9 mouse cellular contexts compared by ENCODE assay signal in genomic region chr10:75897373-75897772, GRCm38 (mm10). TPM values are rescaled to one million over a fixed set of nuclear protein-coding genes. Genes with fewer than 3 reads are reported as not detected.
DNase-seq lines count a peak whose midpoint lies in the region; ATAC-seq and TF ChIP-seq lines count a peak whose summit lies in the region.
"Had no signal": no experiment of that assay in that cellular context is flagged by ENCODE, and none has a peak within 500 bp of the region (broad histone marks: within the 10 kb centered on the region; RNA-seq: fewer than 3 reads in every experiment).

No protein-coding gene starts in this region.

- no peak for TF ChIP-seq EP300 in ES-Bruce4 (IDR thresholded peaks at IDR 0.05; ENCODE audit: insufficient read depth, low read depth, low read length)

- no peak overlapping the region for H3K4me3 ChIP-seq in hindbrain, embryonic 10.5 days
- H3K4me3 ChIP-seq in hindbrain, embryonic 16.5 days (ENCODE audit: low read length) = no peak overlapping the region
- H3K4me3 ChIP-seq in ES-Bruce4 (ENCODE audit: low read depth, low read length) = no peak overlapping the region
- H3K4me3 ChIP-seq in layer of hippocampus, adult 2 months = no peak overlapping the region

- H3K4me1 ChIP-seq in hindbrain, embryonic 10.5 days (replicated peaks) = peaks cover 31% of the 10 kb centered on the region
- H3K4me1 ChIP-seq in hindbrain, embryonic 16.5 days (ENCODE audit: control insufficient read depth, insufficient read depth, low read depth, low read length) = peaks cover 6% of the 10 kb centered on the region
- no peaks in the 10 kb centered on the region for H3K4me1 ChIP-seq in ES-Bruce4 (ENCODE audit: control insufficient read depth, insufficient read depth, low read length)

- H3K27ac ChIP-seq in hindbrain, embryonic 10.5 days = no peak overlapping the region
- no peak overlapping the region for H3K27ac ChIP-seq in hindbrain, embryonic 16.5 days (ENCODE audit: low read depth, low read length)
- H3K27ac ChIP-seq in ES-Bruce4 (ENCODE audit: insufficient read depth, low read length) = no peak overlapping the region
- H3K27ac ChIP-seq in layer of hippocampus, adult 2 months = peak overlapping the region; percentile 51; the same call in 1 of the 2 replicates

- no peaks in the 10 kb centered on the region for H3K9me3 ChIP-seq in hindbrain, embryonic 10.5 days
- H3K9me3 ChIP-seq in hindbrain, embryonic 16.5 days (ENCODE audit: control insufficient read depth, low read length) = no peaks in the 10 kb centered on the region
- no peaks in the 10 kb centered on the region for H3K9me3 ChIP-seq in ES-Bruce4 (replicated peaks; ENCODE audit: control insufficient read depth, insufficient read depth, low read length, poor library complexity, severe bottlenecking)

- no peak overlapping the region for H3K9ac ChIP-seq in hindbrain, embryonic 16.5 days (ENCODE audit: low read depth, low read length)
- no peak overlapping the region for H3K9ac ChIP-seq in ES-Bruce4 (ENCODE audit: low read depth, poor library complexity, severe bottlenecking)

- no peak for ATAC-seq in hindbrain, embryonic 16.5 days

- peak; percentile 72 for DNase-seq in hindbrain, embryonic 10.5 days (ENCODE audit: low spot score)
- DNase-seq in c-Kit-positive CD71-negative TER-119-negative erythroid progenitor cells, embryonic 14.5 days (ENCODE audit: low read depth) = peak; percentile 36
- DNase-seq in frontal cortex, postnatal 36 days (ENCODE audit: low spot score in 2 of 2) = peak; percentile 66 to 70
- peak; percentile 72 to 78 for DNase-seq in layer of hippocampus, adult 2 months (ENCODE audit: low spot score in 2 of 2)
- peak; percentile 76 for DNase-seq in mesoderm, embryonic 11.5 days (ENCODE audit: low read depth, low spot score)
- DNase-seq in testis, postnatal 10 days (ENCODE audit: low spot score) = peak; percentile 82

- H3K27me3 ChIP-seq in hindbrain, embryonic 10.5 days (ENCODE audit: insufficient read depth, poor library complexity, severe bottlenecking) = no peaks in the 10 kb centered on the region
- no peaks in the 10 kb centered on the region for H3K27me3 ChIP-seq in hindbrain, embryonic 16.5 days (replicated peaks; ENCODE audit: control insufficient read depth, insufficient read depth, low read length)
- no peaks in the 10 kb centered on the region for H3K27me3 ChIP-seq in ES-Bruce4 (ENCODE audit: control insufficient read depth, insufficient read depth, low read length, poor library complexity, severe bottlenecking)

- 49% methylated on average over 6 of the region's 6 CpGs for WGBS in hindbrain, embryonic 10.5 days
- WGBS in hindbrain, embryonic 16.5 days = 35% methylated on average over 6 of the region's 6 CpGs

- TF ChIP-seq POLR2A in ES-Bruce4 (IDR thresholded peaks at IDR 0.05; ENCODE audit: insufficient read depth, low read length) = no peak

- no peak overlapping the region for H3K4me2 ChIP-seq in hindbrain, embryonic 16.5 days (ENCODE audit: low read length)

- H3K36me3 ChIP-seq in hindbrain, embryonic 10.5 days = peaks cover 91% of the 10 kb centered on the region
- H3K36me3 ChIP-seq in hindbrain, embryonic 16.5 days (ENCODE audit: control insufficient read depth, insufficient read depth, low read length) = peaks cover 36% of the 10 kb centered on the region
- H3K36me3 ChIP-seq in ES-Bruce4 (ENCODE audit: control insufficient read depth, insufficient read depth, low read length, poor library complexity, severe bottlenecking) = peaks cover 14% of the 10 kb centered on the region; the same call in 1 of the 2 replicates

- peak; percentile 80 for TF ChIP-seq CTCF in ES-Bruce4 (IDR thresholded peaks at IDR 0.05; ENCODE audit: low read depth, low read length)
- peak; percentile 87 for TF ChIP-seq CTCF in layer of hippocampus, adult 2 months (conservative IDR thresholded peaks at IDR 0.05)

RNA-seq across cellular contexts. Expression of gene Derl3, which starts 4.2 kb away (rescaled TPM):
- polyA plus RNA-seq in hindbrain, embryonic 10.5 days (2016; fragmentation: Nextera tagmentation; extraction: Ambion mirVana) = 1.6 and 3.1 TPM in 2 replicates
- 0.64 and 1.9 TPM in 2 replicates for polyA plus RNA-seq in hindbrain, embryonic 16.5 days (2015; fragmentation: Nextera tagmentation; extraction: Ambion mirVana)
- polyA plus RNA-seq in ES-Bruce4 (2011; ENCODE audit: insufficient read depth, insufficient read length, low read depth, missing spikeins) = 9.6 and 13.8 TPM in 2 replicates
- 1 to 10 TPM; 3.2 to 5.0 TPM for total RNA-seq in layer of hippocampus, adult 2 months (2021)
- total RNA-seq: common myeloid progenitor, adult 5-6 weeks had no signal

RNA-seq across cellular contexts. Expression of gene Smarcb1, which starts 24.0 kb away (rescaled TPM):
- polyA plus RNA-seq in hindbrain, embryonic 10.5 days (2016; fragmentation: Nextera tagmentation; extraction: Ambion mirVana) = 284 and 332 TPM in 2 replicates
- polyA plus RNA-seq in hindbrain, embryonic 16.5 days (2015; fragmentation: Nextera tagmentation; extraction: Ambion mirVana) = 252 TPM in 2 replicates
- polyA plus RNA-seq in ES-Bruce4 (2011; ENCODE audit: insufficient read depth, insufficient read length, low read depth, missing spikeins) = 71.1 and 79.6 TPM in 2 replicates
- 10 to 100 TPM; 83.3 to 83.6 TPM for total RNA-seq in layer of hippocampus, adult 2 months (2021)

RNA-seq across cellular contexts. Expression of gene Chchd10, which starts 35.6 kb away (rescaled TPM):
- 9.3 and 13.1 TPM in 2 replicates for polyA plus RNA-seq in hindbrain, embryonic 10.5 days (2016; fragmentation: Nextera tagmentation; extraction: Ambion mirVana)
- 167 and 218 TPM in 2 replicates for polyA plus RNA-seq in hindbrain, embryonic 16.5 days (2015; fragmentation: Nextera tagmentation; extraction: Ambion mirVana)
- 405 and 450 TPM in 2 replicates for polyA plus RNA-seq in ES-Bruce4 (2011; ENCODE audit: insufficient read depth, insufficient read length, low read depth, missing spikeins)
- total RNA-seq in layer of hippocampus, adult 2 months (2021) = 100 to 1,000 TPM; 328 to 340 TPM

RNA-seq across cellular contexts. Expression of gene Mif, which starts 37.3 kb away (rescaled TPM):
- 2,694 and 3,395 TPM in 2 replicates for polyA plus RNA-seq in hindbrain, embryonic 10.5 days (2016; fragmentation: Nextera tagmentation; extraction: Ambion mirVana)
- 1,592 and 1,680 TPM in 2 replicates for polyA plus RNA-seq in hindbrain, embryonic 16.5 days (2015; fragmentation: Nextera tagmentation; extraction: Ambion mirVana)
- polyA plus RNA-seq in ES-Bruce4 (2011; ENCODE audit: insufficient read depth, insufficient read length, low read depth, missing spikeins) = 1,651 and 1,929 TPM in 2 replicates
- 100 to 1,000 TPM; 439 to 454 TPM for total RNA-seq in layer of hippocampus, adult 2 months (2021)

RNA-seq across cellular contexts. Expression of gene Mmp11, which starts 38.9 kb away (rescaled TPM):
- polyA plus RNA-seq in hindbrain, embryonic 10.5 days (2016; fragmentation: Nextera tagmentation; extraction: Ambion mirVana) = 31.0 and 41.3 TPM in 2 replicates
- 13.6 and 16.6 TPM in 2 replicates for polyA plus RNA-seq in hindbrain, embryonic 16.5 days (2015; fragmentation: Nextera tagmentation; extraction: Ambion mirVana)
- 23.1 and 27.9 TPM in 2 replicates for polyA plus RNA-seq in ES-Bruce4 (2011; ENCODE audit: insufficient read depth, insufficient read length, low read depth, missing spikeins)
- 1 to 10 TPM; 1.5 to 1.8 TPM for total RNA-seq in layer of hippocampus, adult 2 months (2021)

Comparison
In these comparisons a context has a peak if more than half of its experiments do, and no peak if none do; other contexts are left out.
1. RNA of gene Chchd10, which starts 35.6 kb away (polyA plus RNA-seq): 405 to 450 TPM in ES-Bruce4 and 167 to 218 TPM in hindbrain, embryonic 16.5 days; 9.3 to 13.1 TPM in hindbrain, embryonic 10.5 days; every median in the first group is over 10 times any median in the second.
2. Peak in every context shown above with its lines, with median percentiles within 50 percentile points of each other: DNase-seq.